Mouse (Mus musculus) kidney, adult 2 months (tissue): ENCODE measurements at regions not wholly inside any gene's neighbourhood (a gene's known extent, or its start where the extent isn't known, plus 50 kb on each side); places are given as distances from the start of the nearest gene placed in this dataset.
A peak's percentile ranks its signal among the peaks of the same experiment; 100 is the strongest.

Experiments used
- DNase-seq: peaks from one replicate; pipeline ENCODE4 v3.0.0; 2021
- H3K27ac ChIP-seq: fragments of 200-500 bp; 2 replicates; pipeline ENCODE4 v1.5.1; 2012; ENCODE audit warnings: low read depth, low read length, control low read depth, inconsistent platforms; ENCODE audit not compliant: insufficient read depth
- H3K27me3 ChIP-seq: fragments of 200-500 bp; replicated peaks from 2 replicates; pipeline ENCODE4 v1.6.1; 2012; ENCODE audit warnings: mild to moderate bottlenecking, moderate library complexity, low read length, inconsistent platforms; ENCODE audit not compliant: control insufficient read depth, insufficient read depth
- H3K36me3 ChIP-seq: fragments of 200-500 bp; 2 replicates; pipeline ENCODE4 v1.6.1; 2012; ENCODE audit warnings: mild to moderate bottlenecking, moderate library complexity, low read length, inconsistent platforms; ENCODE audit not compliant: control insufficient read depth, insufficient read depth
- H3K4me1 ChIP-seq: fragments of 200-500 bp; 2 replicates; pipeline ENCODE4 v1.6.1; 2011; ENCODE audit warnings: low read length; ENCODE audit not compliant: control insufficient read depth, insufficient read depth
- H3K4me3 ChIP-seq: fragments of 200-500 bp; 2 replicates; pipeline ENCODE4 v1.5.1; 2011; ENCODE audit warnings: mild to moderate bottlenecking, low read depth, low read length, control low read depth; ENCODE audit not compliant: insufficient read depth
- CTCF ChIP-seq: fragments of 200-500 bp; conservative IDR thresholded peaks from 2 replicates; pipeline ENCODE4 v1.5.1; 2011; ENCODE audit warnings: low read depth, mild to moderate bottlenecking, control low read depth, low read length, moderate library complexity, mixed read lengths; ENCODE audit not compliant: insufficient read depth, insufficient read length
- POLR2A ChIP-seq: fragments of 200-500 bp; IDR thresholded peaks from one replicate; pipeline ENCODE4 v1.6.1; 2011; ENCODE audit warnings: low read depth, low read length, control low read depth
- WGBS: fragments of 180-500 bp; shearing (Covaris S2); methylation state at CpG from one replicate; pipeline ENCODE4 v1.1.7; 2018; 5-methylcytosine and 5-hydroxymethylcytosine counted together

- no peaks in the 10 kb centered on the region for H3K27me3 ChIP-seq
- 74% methylated on average over 8 of the region's 8 CpGs for WGBS
- no peak overlapping the region for H3K27ac ChIP-seq
- H3K4me3 ChIP-seq: no peak overlapping the region
- H3K4me1 ChIP-seq: peaks cover 6% of the 10 kb centered on the region; the same call in 1 of the 2 replicates
- TF ChIP-seq POLR2A (no peak), CTCF (no peak)
- H3K36me3 ChIP-seq: no peaks in the 10 kb centered on the region
- DNase-seq: no peak
These were observed 190.2 kb upstream of the Jade1 start for GRCm38 (mm10) chr3:41365145-41365830.

- peaks cover 6% of the 10 kb centered on the region; the same call in 1 of the 2 replicates for H3K4me1 ChIP-seq
- no peaks in the 10 kb centered on the region for H3K27me3 ChIP-seq
- no peak overlapping the region for H3K4me3 ChIP-seq
- H3K27ac ChIP-seq: no peak overlapping the region
- no peak for TF ChIP-seq POLR2A
- no peak for TF ChIP-seq CTCF
- H3K36me3 ChIP-seq: no peaks in the 10 kb centered on the region
- DNase-seq: no peak
- WGBS: 96% methylated on average over 3 of the region's 3 CpGs
These were observed 191.6 kb upstream of the Jade1 start for GRCm38 (mm10) chr3:41363947-41364346.

GRCm38 (mm10) chr3:41360231-41360630 is 195.3 kb upstream of the Jade1 start:
- TF ChIP-seq POLR2A: no peak
- Histone ChIP-seq H3K4me1 (peaks cover 6% of the 10 kb centered on the region; the same call in 1 of the 2 replicates), H3K27ac (no peak overlapping the region), H3K27me3 (no peaks in the 10 kb centered on the region), H3K4me3 (no peak overlapping the region), H3K36me3 (no peaks in the 10 kb centered on the region)
- DNase-seq: peak; percentile 81
- 30% methylated on average over 5 of the region's 5 CpGs for WGBS

- H3K4me3 ChIP-seq: no peak overlapping the region
- H3K4me1 ChIP-seq: 0 out of 2 replicates have a peak, but pooled peaks cover 4% of the 10 kb centered on the region
- no peaks in the 10 kb centered on the region for H3K36me3 ChIP-seq
- no peak for DNase-seq
- WGBS: 81% methylated on average over 4 of the region's 4 CpGs
- H3K27ac ChIP-seq: no peak overlapping the region
- TF ChIP-seq POLR2A (no peak), CTCF (no peak)
- no peaks in the 10 kb centered on the region for H3K27me3 ChIP-seq
These were observed 196.1 kb upstream of the Jade1 start for GRCm38 (mm10) chr3:41359458-41359857.

- H3K4me3 ChIP-seq: no peak overlapping the region
- H3K36me3 ChIP-seq: no peaks in the 10 kb centered on the region
- WGBS: 73% methylated on average over 2 of the region's 2 CpGs
- DNase-seq: no peak
- no peak overlapping the region for H3K27ac ChIP-seq
- TF ChIP-seq POLR2A (no peak), CTCF (no peak)
- no peaks in the 10 kb centered on the region for H3K27me3 ChIP-seq
- peaks cover 3% of the 10 kb centered on the region; the same call in 1 of the 2 replicates for H3K4me1 ChIP-seq
These were observed 202.5 kb upstream of the Jade1 start for GRCm38 (mm10) chr3:41353021-41353420.

- no peak overlapping the region for H3K4me3 ChIP-seq
- H3K36me3 ChIP-seq: no peaks in the 10 kb centered on the region
- TF ChIP-seq CTCF: no peak
- TF ChIP-seq POLR2A: no peak
- 90% methylated on average over 4 of the region's 4 CpGs for WGBS
- no peaks in the 10 kb centered on the region for H3K27me3 ChIP-seq
- peaks cover 3% of the 10 kb centered on the region; the same call in 1 of the 2 replicates for H3K4me1 ChIP-seq
- DNase-seq: no peak
- H3K27ac ChIP-seq: no peak overlapping the region
These were observed 203.7 kb upstream of the Jade1 start for GRCm38 (mm10) chr3:41351786-41352185.

- H3K27me3 ChIP-seq: no peaks in the 10 kb centered on the region
- H3K4me1 ChIP-seq: peaks cover 3% of the 10 kb centered on the region; the same call in 1 of the 2 replicates
- H3K36me3 ChIP-seq: no peaks in the 10 kb centered on the region
- TF ChIP-seq POLR2A: no peak
- TF ChIP-seq CTCF: no peak
- peak; percentile 82 for DNase-seq
- 72% methylated on average over 8 of the region's 8 CpGs for WGBS
- no peak overlapping the region for H3K27ac ChIP-seq
- H3K4me3 ChIP-seq: no peak overlapping the region
These were observed 204.3 kb upstream of the Jade1 start for GRCm38 (mm10) chr3:41351091-41351685.
